Mouse (Mus musculus): ENCODE results near the gene Arhgap27. TPM values are rescaled to one million over a fixed set of nuclear protein-coding genes. Genes with fewer than 3 reads are reported as not detected.

Arhgap27 gene
- total RNA-seq, 1 experiment: 8.2 TPM

DNA sequence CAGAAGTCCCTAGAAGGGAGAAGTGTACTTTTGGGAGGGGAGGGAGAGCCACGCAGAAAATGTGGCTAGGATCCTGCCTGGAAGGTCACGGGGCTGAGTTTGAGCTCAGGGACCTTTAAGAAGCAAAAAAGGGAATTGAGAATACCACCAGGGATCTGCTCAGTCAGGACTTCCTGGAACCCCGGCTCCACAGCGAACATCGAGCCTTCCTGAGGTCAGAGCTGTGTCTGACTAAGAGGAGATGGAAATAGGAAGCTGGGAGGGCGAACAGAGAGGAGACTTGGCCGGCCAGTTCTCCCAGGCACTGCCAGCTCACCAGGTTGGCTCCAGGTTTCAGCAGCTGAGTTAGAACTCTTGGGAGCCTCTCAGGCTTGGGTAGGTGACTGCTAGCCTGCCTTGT lies 81.7 kb downstream of the Arhgap27 start:
- Histone ChIP-seq H3K4me1 (ENCODE audit: control insufficient read depth in 2 of 2, insufficient read depth in 2 of 2, low read length in 2 of 2, poor library complexity in 1 of 2) (0 out of 4 replicates have a peak, but pooled peaks cover 0 to 1% of the 10 kb centered on the region in 2 experiments), H3K9me3 (ENCODE audit: control insufficient read depth, insufficient read depth, low read depth, low read length) (no peaks in the 10 kb centered on the region), H3K4me3 (ENCODE audit: insufficient read depth in 1 of 2, low read depth in 1 of 2, low read length in 2 of 2, poor library complexity in 1 of 2, severe bottlenecking in 1 of 2) (no peak overlapping the region), H3K27ac (ENCODE audit: insufficient read depth, low read depth, low read length, poor library complexity, severe bottlenecking) (no peak overlapping the region), H3K9ac (ENCODE audit: insufficient read depth, low read depth, low read length, poor library complexity, severe bottlenecking) (no peak overlapping the region), H3K36me3 (ENCODE audit: control insufficient read depth, insufficient read depth, low read length, poor library complexity, severe bottlenecking) (no peaks in the 10 kb centered on the region)
- TF ChIP-seq MAFK (IDR thresholded peaks at IDR 0.05; ENCODE audit: insufficient read depth, low read depth, low read length) (no peak), ZNF384 (IDR thresholded peaks at IDR 0.05; ENCODE audit: low read depth, low read length) (no peak), ZC3H11A (IDR thresholded peaks at IDR 0.05; ENCODE audit: borderline replicate concordance, low read depth, low read length) (no peak), HCFC1 (IDR thresholded peaks at IDR 0.05; ENCODE audit: borderline replicate concordance, insufficient read depth, low read length) (no peak), CHD2 (IDR thresholded peaks at IDR 0.05; ENCODE audit: low read depth, low read length) (no peak)
- in situ Hi-C loops (cut with MboI; ENCODE audit: low sequenced_read_pairs in 2 of 2, unreplicated experiment in 2 of 2): no loop called here
- DNase-seq (ENCODE audit: low read depth, low spot score): no peak

Other genes with a start within 250 kb of the Arhgap27 start
- gene Hexim1, start 247.5 kb downstream of the Arhgap27 start, total RNA-seq (2012; rRNA removed): 20.0 and 29.1 TPM in 2 replicates
- gene Hexim2, start 231.3 kb downstream of the Arhgap27 start, total RNA-seq (2012; rRNA removed): 8.5 and 9.7 TPM in 2 replicates
- gene Fmnl1, start 192.6 kb downstream of the Arhgap27 start, total RNA-seq (2012; rRNA removed): 0.94 and 1.9 TPM in 2 replicates
- gene 1700023F06Rik, start 155.1 kb downstream of the Arhgap27 start, total RNA-seq (2012; rRNA removed): 0.26 TPM in 1 of 2 replicates, not detected in the other
- not detected in 2 replicates for gene Spata32, start 145.3 kb downstream of the Arhgap27 start, total RNA-seq (2012; rRNA removed)
- 4.5 and 5.3 TPM in 2 replicates for gene Map3k14, start 96.2 kb downstream of the Arhgap27 start, total RNA-seq (2012; rRNA removed)
- gene Plekhm1, start 49.0 kb upstream of the Arhgap27 start, total RNA-seq (2012; rRNA removed): 11.7 and 12.3 TPM in 2 replicates
- not detected in 2 replicates for gene Lrrc37a, start 140.9 kb upstream of the Arhgap27 start, total RNA-seq (2012; rRNA removed)